Mouse (Mus musculus) heart, adult 2 months (tissue): Measurements from ENCODE around the gene Ubn1.

Experiments used
- CTCF ChIP-seq: fragments of 200-600 bp; IDR thresholded peaks from 2 replicates; pipeline ENCODE4 v1.8.1; 2022; ENCODE audit warnings: antibody characterized with exemption, mild to moderate bottlenecking, moderate library complexity
- EP300 ChIP-seq: fragments of 200-500 bp; IDR thresholded peaks from 2 replicates; pipeline ENCODE4 v1.6.1; 2011; ENCODE audit warnings: low read depth, low read length, control low read depth; ENCODE audit not compliant: insufficient read depth

DNA sequence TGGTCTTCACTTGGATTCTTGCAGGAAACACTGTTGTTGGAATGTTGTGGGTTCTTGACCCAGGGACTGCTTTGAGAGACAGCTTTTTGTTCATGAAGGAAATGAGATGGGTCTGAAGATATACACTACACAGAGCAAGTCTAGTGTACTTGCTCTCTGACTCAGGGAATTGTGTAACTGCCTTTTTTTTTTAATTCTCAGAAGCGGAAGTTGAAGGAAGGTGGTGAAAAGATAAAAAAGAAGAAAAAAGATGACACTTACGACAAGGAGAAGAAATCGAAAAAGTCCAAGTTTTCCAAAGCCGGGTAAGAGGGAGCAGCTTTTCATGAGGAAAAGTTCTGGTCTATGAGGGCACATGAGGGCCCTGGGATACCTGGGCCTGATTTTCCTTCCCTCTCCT lies 13.6 kb downstream of the Ubn1 start:
- TF ChIP-seq CTCF, result no peak
- TF ChIP-seq EP300, result no peak
